Mouse (Mus musculus): ENCODE data around the gene Dcdc2a.

The Dcdc2a gene

GRCm38 (mm10) chr13:25178236-25179001 lies 122.6 kb downstream of the Dcdc2a start:
- no peak for DNase-seq (ENCODE audit: low read depth, low spot score)

- DNase-seq (ENCODE audit: low read depth, low spot score): no peak
Measured at GRCm38 (mm10) chr13:25186436-25187325, 130.9 kb downstream of the Dcdc2a start.

GRCm38 (mm10) chr13:25187326-25187710 lies 131.5 kb downstream of the Dcdc2a start:
- DNase-seq (ENCODE audit: low read depth, low spot score): peak; percentile 20

- no peak for DNase-seq (ENCODE audit: low read depth, low spot score)
Measured at GRCm38 (mm10) chr13:25189419-25190144, 133.8 kb downstream of the Dcdc2a start.

- DNase-seq (ENCODE audit: low read depth, low spot score): no peak
Measured at GRCm38 (mm10) chr13:25190218-25190617, 134.4 kb downstream of the Dcdc2a start.

- DNase-seq (ENCODE audit: low read depth, low spot score): no peak
Measured at GRCm38 (mm10) chr13:25195706-25196105, 139.9 kb downstream of the Dcdc2a start.

- DNase-seq (ENCODE audit: low read depth, low spot score): no peak
Measured at GRCm38 (mm10) chr13:25199916-25200315, 144.1 kb downstream of the Dcdc2a start.

- DNase-seq (ENCODE audit: low read depth, low spot score): no peak
Measured at GRCm38 (mm10) chr13:25206950-25207349, 151.1 kb downstream of the Dcdc2a start.

- DNase-seq (ENCODE audit: low read depth, low spot score): no peak
Measured at GRCm38 (mm10) chr13:25218394-25218793, 162.6 kb downstream of the Dcdc2a start.

- DNase-seq (ENCODE audit: low read depth, low spot score): no peak
Measured at GRCm38 (mm10) chr13:25220186-25220787, 164.5 kb downstream of the Dcdc2a start.

GRCm38 (mm10) chr13:25251893-25252292 lies 196.1 kb downstream of the Dcdc2a start:
- DNase-seq (ENCODE audit: low read depth, low spot score): no peak

GRCm38 (mm10) chr13:25254478-25255263 lies 198.9 kb downstream of the Dcdc2a start:
- no peak for DNase-seq (ENCODE audit: low read depth, low spot score)

- no peak for DNase-seq (ENCODE audit: low read depth, low spot score)
Measured at GRCm38 (mm10) chr13:25257608-25258007, 201.8 kb downstream of the Dcdc2a start.

All from retina, adult 2 months (tissue).